Mouse (Mus musculus): ENCODE data around the gene Tdrkh. TPM values are rescaled to one million over a fixed set of nuclear protein-coding genes. Genes with fewer than 3 reads are reported as not detected.

Gene Tdrkh
- 18.3 and 22.8 TPM in 2 replicates for polyA plus RNA-seq (2012; rRNA removed)

GRCm38 (mm10) chr3:94413031-94413679, at the start of gene Tdrkh:
Gene Tdrkh, plus strand, starts transcription at chr3:94413273.

GRCm38 (mm10) chr3:94372641-94373040, 40.4 kb upstream of the Tdrkh start, which contains the start of gene Rorc:
Gene Rorc, plus strand, starts transcription at chr3:94372794.

GRCm38 (mm10) chr3:94398217-94398616, 14.9 kb upstream of the Tdrkh start, which contains the start of gene Lingo4:
Gene Lingo4, plus strand, starts transcription at chr3:94398517.

GRCm38 (mm10) chr3:94442951-94443596, 30.0 kb downstream of the Tdrkh start, which contains the start of gene Mrpl9:
Gene Mrpl9, plus strand, starts transcription at chr3:94443318.

GRCm38 (mm10) chr3:94443597-94443964, 30.5 kb downstream of the Tdrkh start, which contains the start of gene Oaz3:
Gene Oaz3, minus strand, starts transcription at chr3:94443915.

GRCm38 (mm10) chr3:94477981-94478422, 64.9 kb downstream of the Tdrkh start, which contains the start of gene Celf3:
Gene Celf3, plus strand, starts transcription at chr3:94478295.

GRCm38 (mm10) chr3:94480291-94480884, 67.3 kb downstream of the Tdrkh start, which contains the start of gene Riiad1:
Gene Riiad1, minus strand, starts transcription at chr3:94480341.

Other genes with a start within 250 kb of the Tdrkh start
- gene Gm10696, start 235.1 kb upstream of the Tdrkh start, polyA plus RNA-seq (2012; rRNA removed) = not detected in 2 replicates
- gene Gm5286, start 216.6 kb upstream of the Tdrkh start, polyA plus RNA-seq (2012; rRNA removed) = not detected in 2 replicates
- gene Gm4778, start 149.2 kb upstream of the Tdrkh start, polyA plus RNA-seq (2012; rRNA removed) = not detected in 2 replicates
- 16.1 and 18.3 TPM in 2 replicates for gene Them4, start 103.2 kb upstream of the Tdrkh start, polyA plus RNA-seq (2012; rRNA removed)
- 0.37 and 0.95 TPM in 2 replicates for gene Them5, start 71.2 kb upstream of the Tdrkh start, polyA plus RNA-seq (2012; rRNA removed)
- gene C2cd4d, start 50.8 kb upstream of the Tdrkh start, polyA plus RNA-seq (2012; rRNA removed) = 0.50 and 1.4 TPM in 2 replicates
- 1.5 TPM in 2 replicates for gene Rorc, start 40.5 kb upstream of the Tdrkh start, polyA plus RNA-seq (2012; rRNA removed)
- gene Lingo4, start 14.8 kb upstream of the Tdrkh start, polyA plus RNA-seq (2012; rRNA removed) = 0.48 and 0.53 TPM in 2 replicates
- 51.2 and 52.9 TPM in 2 replicates for gene Mrpl9, start 30.0 kb downstream of the Tdrkh start, polyA plus RNA-seq (2012; rRNA removed)
- gene Oaz3, start 30.6 kb downstream of the Tdrkh start, polyA plus RNA-seq (2012; rRNA removed) = 0.44 and 0.51 TPM in 2 replicates
- gene Celf3, start 65.0 kb downstream of the Tdrkh start, polyA plus RNA-seq (2012; rRNA removed) = 535 and 550 TPM in 2 replicates
- 5.1 and 6.3 TPM in 2 replicates for gene Riiad1, start 67.1 kb downstream of the Tdrkh start, polyA plus RNA-seq (2012; rRNA removed)
- 37.2 and 40.8 TPM in 2 replicates for gene Snx27, start 169.4 kb downstream of the Tdrkh start, polyA plus RNA-seq (2012; rRNA removed)
- gene Gm10972, start 229.8 kb downstream of the Tdrkh start, polyA plus RNA-seq (2012; rRNA removed) = not detected in 2 replicates
- gene Tuft1, start 245.6 kb downstream of the Tdrkh start, polyA plus RNA-seq (2012; rRNA removed) = 3.9 and 5.2 TPM in 2 replicates